Mouse (Mus musculus): Measurements from ENCODE around the gene Myadm. TPM values are rescaled to one million over a fixed set of nuclear protein-coding genes. Genes with fewer than 3 reads are reported as not detected.
"Not testable (repeated sequence)": the region's sequence is repeated elsewhere in the genome, so short reads cannot be mapped to it uniquely, and the experiment has no call there.

Myadm gene
- total RNA-seq (2021): 10 to 100 TPM; 21.1 to 38.5 TPM
- long read RNA-seq, experiment 1, full-length matches to known transcripts: 46 of 50 reads
- long read RNA-seq, experiment 1, partial matches to known transcripts: 4 of 50 reads
- long read RNA-seq, experiment 1, other reads (novel, unspliced or antisense): 0 of 50 reads
- long read RNA-seq, experiment 2, full-length matches to known transcripts: 18 of 18 reads
- long read RNA-seq, experiment 2, partial matches to known transcripts: 0 of 18 reads
- long read RNA-seq, experiment 2, other reads (novel, unspliced or antisense): 0 of 18 reads

DNA sequence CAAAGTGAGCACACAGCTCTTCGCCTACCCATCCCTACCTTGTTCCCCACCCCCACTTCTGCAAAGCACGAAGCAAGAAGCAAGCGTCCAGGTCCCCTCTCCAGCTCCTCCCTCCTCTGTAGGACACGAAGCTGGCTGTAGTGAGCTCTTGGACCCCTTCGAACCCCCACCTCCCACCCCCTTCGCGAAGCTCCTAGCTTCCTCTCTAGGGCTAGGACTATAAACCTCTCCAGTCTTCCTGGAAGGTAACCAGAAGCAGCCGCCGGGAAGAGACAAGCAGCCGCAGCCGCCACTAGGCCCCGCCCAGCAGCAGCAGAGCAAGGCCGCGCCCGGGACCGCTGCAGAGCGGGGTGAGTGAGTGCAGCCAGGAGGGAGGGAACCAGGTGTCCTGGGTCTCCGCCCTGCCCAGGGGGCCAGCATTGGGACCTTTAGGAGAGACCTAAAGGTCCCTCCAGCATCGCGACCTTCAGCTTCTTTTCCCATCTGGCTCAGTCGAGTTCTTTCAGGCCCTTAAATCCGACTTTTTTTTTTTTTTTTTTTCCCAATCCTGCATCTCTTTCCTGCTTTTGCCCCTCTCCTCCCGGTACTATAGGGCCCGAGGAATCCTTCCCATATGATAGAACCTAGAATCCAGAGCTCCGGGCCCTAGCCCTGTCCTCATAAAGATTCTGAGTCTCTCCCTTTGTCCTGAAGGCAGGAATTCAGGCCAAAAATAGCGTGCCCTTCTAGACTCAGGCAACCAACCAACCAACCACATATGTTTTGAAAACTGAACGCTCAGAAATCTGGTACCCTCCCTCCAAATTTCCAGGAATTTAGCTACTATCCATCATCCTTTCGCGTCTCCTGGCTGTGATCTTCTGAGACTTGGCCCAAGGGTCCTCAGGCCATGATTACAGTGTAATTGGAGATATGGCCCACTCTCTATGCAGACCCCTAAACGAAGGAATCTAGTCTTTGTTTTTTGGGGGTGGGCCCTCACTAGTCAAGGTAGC lies at the start of gene Myadm, which contains the start of gene Prkcg:
Myadm (plus strand) TSS at position 105 of the 995 bp plus-strand sequence.
Prkcg (plus strand) TSS at position 204 of the 995 bp plus-strand sequence.
- peak; percentile 79 for DNase-seq (ENCODE audit: low spot score)

GRCm38 (mm10) chr7:3239193-3239592 lies 49.7 kb upstream of the Myadm start:
- DNase-seq (ENCODE audit: low spot score): no peak

DNA sequence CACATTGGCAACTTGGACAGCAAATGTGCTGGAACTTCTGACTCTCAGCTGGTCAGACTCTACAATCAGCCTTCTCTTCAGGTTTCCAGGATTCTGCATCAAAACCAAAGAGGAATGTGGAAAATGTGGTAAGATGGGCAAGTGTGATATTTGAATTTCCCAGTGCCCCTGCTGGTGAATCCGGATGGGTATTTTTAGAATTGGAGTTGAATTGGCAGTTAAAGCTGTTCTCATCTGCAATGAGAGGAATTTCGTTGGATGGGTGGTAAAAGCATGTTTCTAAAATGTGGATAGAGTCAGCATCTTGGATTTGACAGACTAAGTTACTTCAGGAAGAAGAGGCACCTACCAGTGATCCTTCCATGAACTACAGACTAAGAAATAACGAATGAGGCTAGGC lies 28.2 kb upstream of the Myadm start:
- DNase-seq (ENCODE audit: low spot score): no peak

DNA sequence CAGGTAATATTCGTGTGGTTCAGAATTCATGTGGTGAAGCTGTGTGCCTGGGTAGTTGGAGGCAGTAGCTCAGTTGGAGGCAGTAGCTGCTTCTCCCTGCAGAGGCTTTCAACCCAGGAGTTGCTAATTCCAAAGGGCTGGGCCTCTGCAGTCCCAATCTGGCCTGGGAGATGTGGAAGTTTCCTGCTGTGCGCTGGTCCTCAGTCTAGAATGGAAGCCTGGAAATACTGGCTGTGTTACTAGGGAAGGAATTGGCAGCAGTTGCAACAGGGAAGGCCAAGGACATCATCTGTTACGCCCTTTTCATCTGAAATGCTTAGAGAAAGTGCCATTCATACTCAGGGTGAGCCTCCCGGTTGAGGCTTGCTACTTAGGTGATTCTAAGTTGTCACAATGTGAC lies 27.4 kb upstream of the Myadm start:
- DNase-seq (ENCODE audit: low spot score): no peak

- peak; percentile 32 for DNase-seq (ENCODE audit: low spot score)
These were observed 26.1 kb upstream of the Myadm start for GRCm38 (mm10) chr7:3262789-3263188.

DNA sequence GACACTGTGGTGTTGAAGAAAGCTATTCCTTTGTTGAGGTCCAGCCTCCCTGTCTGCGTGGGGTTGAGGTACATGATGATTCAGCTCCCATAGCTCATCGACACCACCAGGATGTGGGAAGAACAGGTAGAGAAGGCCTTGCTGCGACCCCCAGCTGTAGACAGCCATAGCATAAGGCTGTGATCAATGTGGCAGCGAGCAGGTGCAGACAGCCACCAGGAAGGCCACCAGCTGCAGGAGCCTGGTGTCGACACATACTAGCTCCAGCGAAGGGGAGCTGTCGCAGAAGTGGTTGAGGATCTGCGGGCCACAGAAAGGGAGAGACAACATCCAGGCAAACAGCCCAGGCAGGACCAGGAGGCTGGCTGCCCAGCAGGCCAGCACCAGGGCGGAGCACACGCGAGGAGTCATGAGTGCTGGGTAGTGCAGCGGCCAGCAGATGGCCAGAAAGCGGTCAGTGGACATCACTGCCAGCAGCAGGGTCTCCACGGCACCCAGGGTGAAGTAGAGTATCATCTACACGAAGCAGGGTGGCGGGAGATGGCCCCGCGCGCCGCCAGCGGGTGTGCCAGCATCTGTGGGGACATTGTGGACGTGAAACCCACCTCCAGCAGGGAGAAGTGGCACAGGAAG lies 24.4 kb upstream of the Myadm start:
- DNase-seq (ENCODE audit: low spot score): no peak

DNA sequence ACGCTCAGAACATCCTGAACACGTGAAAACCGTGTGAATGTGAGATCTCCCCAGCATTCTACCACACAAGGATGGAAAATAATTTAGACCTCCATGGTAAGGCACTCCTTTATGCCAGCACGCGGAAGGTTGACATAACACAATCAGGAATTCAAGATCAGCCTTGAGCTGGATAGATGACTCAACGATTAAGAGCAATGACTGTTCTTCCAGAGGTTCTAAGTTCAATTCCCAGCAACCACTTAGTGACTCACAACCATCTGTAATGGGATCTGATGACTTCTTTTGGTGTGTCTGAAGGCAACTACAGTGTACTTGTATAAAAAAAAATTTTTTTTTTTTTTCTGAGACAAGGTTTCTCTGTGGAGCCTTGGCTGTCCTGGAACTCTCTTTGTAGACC lies 23.6 kb upstream of the Myadm start:
- DNase-seq (ENCODE audit: low spot score): no peak

DNA sequence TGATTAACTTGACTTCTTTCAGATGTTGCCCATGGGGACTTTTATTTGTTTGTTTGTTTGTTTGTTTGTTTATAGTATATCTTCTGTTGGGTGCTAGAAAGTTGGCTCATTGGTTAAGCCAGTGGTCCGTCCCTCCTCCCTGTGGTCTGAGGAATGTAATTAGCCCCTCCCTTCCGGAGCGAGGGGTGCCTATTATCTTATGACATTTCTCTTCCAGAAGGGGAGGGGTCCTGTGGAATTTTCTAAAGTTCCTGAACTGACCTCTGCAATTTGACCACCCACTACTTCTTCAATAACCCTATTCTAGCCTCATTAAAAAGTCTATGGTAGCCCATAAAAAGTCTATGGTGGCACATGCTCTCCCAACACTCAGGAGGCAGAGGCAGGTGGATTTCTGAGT lies 21.6 kb upstream of the Myadm start:
- no peak for DNase-seq (ENCODE audit: low spot score)

GRCm38 (mm10) chr7:3267888-3268287 lies 21.0 kb upstream of the Myadm start:
- DNase-seq (ENCODE audit: low spot score): no peak

GRCm38 (mm10) chr7:3268291-3268690 lies 20.6 kb upstream of the Myadm start:
- DNase-seq (ENCODE audit: low spot score): no peak

DNA sequence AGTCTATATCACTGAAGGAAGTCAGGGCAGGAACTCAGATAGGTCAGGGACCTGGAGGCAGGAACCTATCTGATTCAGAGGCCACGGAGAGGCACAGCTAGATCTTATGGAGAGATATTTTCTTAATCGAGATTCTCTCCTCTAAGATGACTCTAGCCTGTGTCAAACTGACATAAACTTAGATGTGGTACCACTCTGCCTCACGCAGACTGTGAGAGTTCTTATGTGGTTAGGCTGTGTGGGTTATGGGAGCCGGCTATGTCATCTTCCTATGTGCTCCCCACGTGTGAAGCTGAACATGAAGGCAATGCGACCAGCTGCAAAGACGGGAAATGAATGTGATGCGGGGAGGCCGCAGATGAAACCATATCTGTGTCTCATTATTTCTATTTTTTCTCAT lies 16.7 kb upstream of the Myadm start:
- DNase-seq (ENCODE audit: low spot score): no peak

- DNase-seq (ENCODE audit: low spot score): no peak
These were observed 13.3 kb upstream of the Myadm start for GRCm38 (mm10) chr7:3275455-3276170.

GRCm38 (mm10) chr7:3276781-3277180 lies 12.1 kb upstream of the Myadm start:
- not testable (repeated sequence) for DNase-seq (ENCODE audit: low spot score)

- DNase-seq (ENCODE audit: low spot score): no peak
These were observed 8.7 kb upstream of the Myadm start for GRCm38 (mm10) chr7:3280080-3280653.

- no peak for DNase-seq (ENCODE audit: low spot score)
These were observed 8.2 kb upstream of the Myadm start for GRCm38 (mm10) chr7:3280654-3281153.

GRCm38 (mm10) chr7:3281741-3282140 lies 7.1 kb upstream of the Myadm start:
- DNase-seq (ENCODE audit: low spot score): no peak

GRCm38 (mm10) chr7:3283081-3283875 lies 5.6 kb upstream of the Myadm start:
- no peak for DNase-seq (ENCODE audit: low spot score)

- no peak for DNase-seq (ENCODE audit: low spot score)
These were observed 4.3 kb upstream of the Myadm start for GRCm38 (mm10) chr7:3284604-3285003.

DNA sequence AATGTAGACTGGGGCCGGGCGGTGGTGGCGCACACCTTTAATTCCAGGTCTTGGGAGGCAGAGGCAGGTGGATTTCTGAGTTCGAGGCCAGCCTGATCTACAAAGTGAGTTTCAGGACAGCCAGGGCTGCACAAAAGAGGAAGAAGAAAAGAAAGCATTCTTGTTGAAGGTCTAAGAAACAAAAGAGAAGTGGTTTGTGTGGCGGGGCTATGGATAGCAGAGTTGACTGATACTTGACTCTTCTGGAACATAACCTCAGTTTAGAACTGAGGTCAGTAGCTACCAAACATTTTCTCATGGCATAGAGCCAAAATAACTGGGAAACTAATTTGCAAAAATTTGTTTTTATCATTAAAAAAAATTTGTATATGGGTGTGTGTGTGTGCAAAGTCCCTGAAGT lies 2.8 kb upstream of the Myadm start:
- no peak for DNase-seq (ENCODE audit: low spot score)

GRCm38 (mm10) chr7:3287186-3287585 lies 1.7 kb upstream of the Myadm start:
- no peak for DNase-seq (ENCODE audit: low spot score)

Measured in gastrocnemius, adult 18-20 months (tissue).